Mouse (Mus musculus) stomach, embryonic 16.5 days (tissue): ENCODE results near the gene Pdha1. TPM values are rescaled to one million over a fixed set of nuclear protein-coding genes. Genes with fewer than 3 reads are reported as not detected.

Experiments
- ATAC-seq: fragments of 200-750 bp; cut with Nextera tagmentation; 2 replicates; pipeline ENCODE4 v1.8.0; 2017; ENCODE audit warnings: moderate number of reproducible peaks, moderate TSS enrichment; ENCODE audit not compliant: insufficient read depth, low FRiP score
- H3K27ac ChIP-seq: fragments of 300-500 bp; sonication (generic); 2 replicates; pipeline ENCODE4 v1.5.1; 2014; ENCODE audit warnings: low read length
- H3K27me3 ChIP-seq: fragments of 300-500 bp; sonication (generic); 2 replicates; pipeline ENCODE4 v1.6.1; 2014; ENCODE audit warnings: low read length, control low read depth, mixed read lengths; ENCODE audit not compliant: control insufficient read depth, insufficient read depth
- H3K36me3 ChIP-seq: fragments of 300-500 bp; sonication (generic); 2 replicates; pipeline ENCODE4 v1.6.1; 2014; ENCODE audit warnings: low read length; ENCODE audit not compliant: control insufficient read depth, insufficient read depth
- H3K4me1 ChIP-seq: fragments of 300-500 bp; sonication (generic); 2 replicates; pipeline ENCODE4 v1.6.1; 2014; ENCODE audit warnings: low read length, control low read depth, mixed read lengths; ENCODE audit not compliant: control insufficient read depth, insufficient read depth
- H3K4me2 ChIP-seq: fragments of 300-500 bp; sonication (generic); 2 replicates; pipeline ENCODE4 v1.6.1; 2014; ENCODE audit warnings: low read depth, low read length, mixed read lengths
- H3K4me3 ChIP-seq: fragments of 300-500 bp; sonication (generic); replicated peaks from 2 replicates; pipeline ENCODE4 v1.5.1; 2014; ENCODE audit warnings: mild to moderate bottlenecking, low read length
- H3K9ac ChIP-seq: fragments of 300-500 bp; sonication (generic); 2 replicates; pipeline ENCODE4 v1.6.1; 2014; ENCODE audit warnings: low read length
- H3K9me3 ChIP-seq: fragments of 300-500 bp; sonication (generic); replicated peaks from 2 replicates; pipeline ENCODE4 v1.6.1; 2016; ENCODE audit warnings: low read length, control low read depth; ENCODE audit not compliant: control insufficient read depth
- WGBS: fragments of 180-500 bp; shearing (Covaris S2); extraction: QIAGEN DNeasy Blood & Tissue Kit; methylation state at CpG from one replicate; pipeline ENCODE4 v1.1.7; 2014; 5-methylcytosine and 5-hydroxymethylcytosine counted together
- polyA plus RNA-seq: library from polyadenylated mRNA; unstranded; fragments of >200 nt; fragmentation: Nextera tagmentation; extraction: Ambion mirVana; gene quantifications from 2 replicates; pipeline ENCODE4 v1.2.1, GENCODE M21; 2015

Gene Pdha1
- polyA plus RNA-seq, 1 experiment from 2014 or later: 148 TPM

DNA sequence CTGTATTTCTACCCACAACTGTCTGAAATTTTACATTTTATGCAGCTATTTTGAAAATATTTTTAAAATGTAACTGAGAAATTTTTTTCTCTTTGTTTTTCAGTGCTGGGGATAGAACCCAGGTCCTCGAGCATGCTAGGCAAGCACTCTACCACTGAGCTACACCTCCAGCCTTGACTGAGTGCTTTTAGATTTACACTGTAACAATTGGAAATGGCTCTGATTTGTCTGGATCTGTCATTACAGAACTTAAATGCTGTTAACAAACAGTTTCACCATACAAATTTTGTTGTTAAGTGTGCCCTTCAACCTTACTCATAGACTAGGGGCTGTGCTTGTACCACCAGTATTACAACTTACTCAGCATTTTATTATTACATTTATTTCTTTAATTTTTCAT lies 46.2 kb downstream of the Pdha1 start:
- H3K27ac ChIP-seq: no peak overlapping the region
- H3K4me1 ChIP-seq: no peaks in the 10 kb centered on the region
- no peak overlapping the region for H3K9ac ChIP-seq
- no peaks in the 10 kb centered on the region for H3K9me3 ChIP-seq
- no peak overlapping the region for H3K4me2 ChIP-seq
- H3K36me3 ChIP-seq: no peaks in the 10 kb centered on the region
- H3K4me3 ChIP-seq: no peak overlapping the region
- no peak for ATAC-seq
- WGBS: 55% methylated on average over 1 of the region's 1 CpGs
- no peaks in the 10 kb centered on the region for H3K27me3 ChIP-seq

Other genes with a start within 250 kb of the Pdha1 start
- 0.49 and 0.58 TPM in 2 replicates for gene Map3k15, start 150.0 kb downstream of the Pdha1 start, polyA plus RNA-seq